8 mouse cellular contexts compared by ENCODE assay signal in genomic region chr7:7120921-7121601, GRCm38 (mm10). TPM values are rescaled to one million over a fixed set of nuclear protein-coding genes. Genes with fewer than 3 reads are reported as not detected.
DNase-seq lines count a peak whose midpoint lies in the region; ATAC-seq lines count a peak whose summit lies in the region.

TSS of gene Zfp954 (minus strand) at chr7:7121488.

- H3K4me3 ChIP-seq in heart, embryonic 10.5 days: peak within 1 kb of the TSS; percentile 70
- H3K4me3 ChIP-seq in kidney, embryonic 15.5 days (replicated peaks): peak within 1 kb of the TSS; percentile 69

- peak within 1 kb of the TSS; percentile 68 for H3K4me2 ChIP-seq in kidney, embryonic 15.5 days

- DNase-seq in B cell, adult 2 months: peak; percentile 82 to 83
- DNase-seq in brain, adult 2 months (ENCODE audit: low read depth, low spot score): peak; percentile 97
- DNase-seq in heart, embryonic 10.5 days (ENCODE audit: low spot score): peak; percentile 94
- DNase-seq in liver: peak; percentile 80
- peak; percentile 73 to 83 for DNase-seq in spleen, postnatal 4 days (ENCODE audit: low spot score in 2 of 2)

- peak within 1 kb of the TSS; percentile 69 for H3K9ac ChIP-seq in kidney, embryonic 15.5 days

- peak within 1 kb of the TSS; percentile 80 for H3K27ac ChIP-seq in heart, embryonic 10.5 days
- H3K27ac ChIP-seq in kidney, embryonic 15.5 days: peak within 1 kb of the TSS; percentile 71

- 0 out of 2 replicates have a peak, but pooled peaks cover 3% of the 10 kb centered on the region for H3K4me1 ChIP-seq in heart, embryonic 10.5 days
- peaks cover 10% of the 10 kb centered on the region; the same call in 1 of the 2 replicates for H3K4me1 ChIP-seq in kidney, embryonic 15.5 days

- no peaks in the 10 kb centered on the region for H3K9me3 ChIP-seq in heart, embryonic 10.5 days
- H3K9me3 ChIP-seq in kidney, embryonic 15.5 days (replicated peaks): no peaks in the 10 kb centered on the region

- peaks cover 26% of the 10 kb centered on the region for H3K36me3 ChIP-seq in heart, embryonic 10.5 days
- peaks cover 31% of the 10 kb centered on the region for H3K36me3 ChIP-seq in kidney, embryonic 15.5 days

- peak; percentile 93 for ATAC-seq in erythroblast, adult 5-6 weeks (replicated peaks; ENCODE audit: low FRiP score, poor library complexity, severe bottlenecking)
- peak; percentile 97 for ATAC-seq in kidney, embryonic 15.5 days (replicated peaks; ENCODE audit: low FRiP score)
- peak; percentile 97 for ATAC-seq in monocyte, adult 5-6 weeks (replicated peaks; ENCODE audit: insufficient number of reproducible peaks, low FRiP score, low TSS enrichment, poor library complexity, severe bottlenecking)

- no peaks in the 10 kb centered on the region for H3K27me3 ChIP-seq in heart, embryonic 10.5 days (ENCODE audit: insufficient read depth, poor library complexity, severe bottlenecking)
- H3K27me3 ChIP-seq in kidney, embryonic 15.5 days: no peaks in the 10 kb centered on the region

- WGBS in heart, embryonic 10.5 days: under 1% methylated on average over 30 of the region's 30 CpGs
- WGBS in kidney, embryonic 15.5 days: under 1% methylated on average over 30 of the region's 30 CpGs

RNA-seq across cellular contexts. Expression of gene Zfp954, which starts in this region (rescaled TPM):
- total RNA-seq in erythroblast, adult 5-6 weeks (2015; ENCODE audit: low replicate concordance): 0.19 and 2.5 TPM in 2 replicates
- 2.4 and 3.5 TPM in 2 replicates for total RNA-seq in erythroblast, adult 5-6 weeks (2017; ENCODE audit: low replicate concordance)
- polyA plus RNA-seq in heart, embryonic 10.5 days (2016; fragmentation: Nextera tagmentation; extraction: Ambion mirVana): 9.2 and 9.3 TPM in 2 replicates
- 12.0 and 12.6 TPM in 2 replicates for polyA plus RNA-seq in kidney, embryonic 15.5 days (2015; fragmentation: Nextera tagmentation; extraction: Ambion mirVana)
- 23.0 to 26.9 TPM (median 23.2 TPM) in 3 replicates for total RNA-seq in monocyte, adult 5-6 weeks (2017)

Comparison
In these comparisons a context has a peak if more than half of its experiments do, and no peak if none do; other contexts are left out.
1. Peak in every context shown above with its lines: DNase-seq, ATAC-seq, H3K4me3 ChIP-seq and H3K27ac ChIP-seq.